Mouse (Mus musculus) left cerebral cortex, adult 9 months (tissue): ENCODE measurements at regions not wholly inside any gene's neighbourhood (a gene's known extent, or its start where the extent isn't known, plus 50 kb on each side); places are given as distances from the start of the nearest gene placed in this dataset.
A peak's percentile ranks its signal among the peaks of the same experiment; 100 is the strongest.

ENCODE experiments used
- DNase-seq, 2 experiments: peaks; one replicate each; pipeline ENCODE4 v3.0.0; 2022; ENCODE audit warnings: low spot score in 2 of 2

DNA sequence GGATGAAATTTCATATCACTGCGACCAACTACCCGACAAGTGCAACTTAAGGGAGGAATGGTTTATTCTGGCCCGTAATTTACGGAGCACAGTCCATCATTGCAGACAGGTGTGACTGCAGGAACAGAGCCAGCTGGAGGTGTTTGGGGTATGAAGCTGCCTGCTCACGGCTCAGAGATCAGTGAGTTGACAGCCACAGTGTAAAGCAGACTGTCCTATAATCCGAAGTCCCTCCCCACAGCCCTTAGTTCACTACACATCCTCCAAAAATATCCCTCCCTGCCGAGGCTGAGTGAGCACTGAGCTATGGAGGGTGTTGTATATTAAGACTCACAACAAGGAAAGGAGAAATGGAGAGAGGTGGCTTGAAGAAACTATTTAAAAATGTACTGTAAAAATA, 88.0 kb upstream of the Ednrb start:
- DNase-seq: no peak

DNA sequence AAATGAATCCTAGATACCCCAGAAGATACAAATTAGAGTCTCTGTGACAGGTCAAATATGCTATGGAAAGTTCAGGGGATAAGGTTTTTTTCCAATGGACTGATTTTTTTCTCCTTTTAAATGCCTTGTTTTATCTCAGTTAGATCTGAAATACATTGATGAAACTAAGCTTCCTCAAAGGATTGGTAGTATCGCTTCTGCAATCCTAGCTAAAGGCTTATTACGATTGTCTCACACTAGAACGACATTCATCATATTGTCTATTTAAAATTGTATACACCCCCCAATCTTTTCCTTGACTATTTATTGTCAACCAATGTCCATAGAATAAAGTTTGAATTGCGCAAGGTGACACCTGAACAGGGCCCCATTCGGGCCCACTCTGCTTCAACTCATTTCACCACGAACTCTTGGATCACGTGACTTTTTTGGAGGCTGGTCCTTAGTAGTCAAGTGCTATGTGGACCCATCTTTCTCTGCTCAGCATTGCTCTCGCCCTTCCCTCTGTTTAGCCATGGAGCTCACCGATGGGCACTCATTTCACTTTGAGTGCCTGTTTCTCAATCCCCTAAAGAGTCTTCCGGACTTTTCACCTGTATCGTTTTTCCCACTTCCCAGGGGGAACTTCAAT, 85.6 kb upstream of the Ednrb start:
- no peak for DNase-seq

DNA sequence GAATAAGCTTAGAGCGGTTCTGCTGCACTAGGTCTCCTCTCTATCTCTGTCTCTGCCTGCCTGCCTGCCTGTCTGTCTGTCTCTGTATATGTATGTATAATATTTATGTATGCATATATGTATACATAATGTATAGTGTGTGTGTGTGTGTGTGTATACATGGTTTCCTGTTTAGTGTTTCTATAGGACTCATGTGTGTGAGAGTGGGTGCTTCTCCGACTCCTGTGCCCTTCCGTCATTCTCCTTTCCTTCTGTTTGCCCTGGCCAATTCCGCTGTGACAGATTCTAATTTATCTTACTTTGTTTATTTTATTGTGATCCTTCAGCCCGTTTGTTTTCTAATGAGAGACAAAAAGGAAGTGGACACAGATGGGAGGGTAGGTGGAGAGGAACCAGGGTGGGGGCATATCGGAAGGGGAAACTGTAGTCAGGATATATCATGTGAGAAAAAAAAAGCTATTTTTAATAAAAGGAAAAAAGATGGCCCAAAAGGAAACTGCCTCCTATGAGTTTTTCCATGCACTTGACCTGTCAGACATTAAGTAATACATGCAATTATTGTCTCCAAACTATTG, 85.0 kb upstream of the Ednrb start:
- no peak for DNase-seq

DNA sequence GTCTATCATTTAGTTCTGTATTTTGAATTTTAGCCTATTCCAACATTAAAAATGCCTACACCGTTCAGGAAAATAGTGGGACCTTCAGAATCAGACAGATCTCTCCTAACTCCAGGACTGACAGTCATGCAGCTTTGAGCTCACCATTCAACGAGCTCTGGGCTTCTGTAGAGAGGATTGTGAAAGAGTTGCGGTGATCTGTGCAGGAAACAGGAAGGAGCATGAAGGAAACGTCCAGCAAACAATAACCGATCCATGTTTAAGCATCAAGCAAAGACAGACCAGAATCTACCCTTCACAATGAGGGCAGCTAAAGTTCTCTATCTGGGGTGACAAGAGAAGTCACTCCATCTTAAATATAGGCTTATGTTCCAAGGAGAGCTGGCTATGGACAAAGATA, 76.0 kb upstream of the Ednrb start:
- no peak for DNase-seq

DNA sequence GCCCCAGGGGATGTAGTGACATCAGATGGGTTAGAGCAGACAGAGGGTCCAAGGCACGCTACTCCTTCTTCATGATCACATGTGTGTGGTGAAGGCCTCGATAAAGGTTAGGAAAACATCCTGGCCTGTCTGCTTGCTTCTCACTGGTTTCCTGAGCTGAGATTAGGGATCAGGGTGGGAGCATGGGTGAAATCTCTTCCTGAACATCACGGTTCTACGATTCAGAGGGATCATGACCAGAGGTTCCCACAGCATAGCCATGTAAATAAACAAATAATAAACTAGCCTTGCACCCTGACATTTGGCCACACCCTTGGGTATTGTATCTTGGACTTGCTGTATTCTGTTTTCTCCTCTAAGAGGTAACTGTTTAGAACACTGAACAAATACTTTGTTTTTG, 75.2 kb upstream of the Ednrb start:
- no peak for DNase-seq

DNA sequence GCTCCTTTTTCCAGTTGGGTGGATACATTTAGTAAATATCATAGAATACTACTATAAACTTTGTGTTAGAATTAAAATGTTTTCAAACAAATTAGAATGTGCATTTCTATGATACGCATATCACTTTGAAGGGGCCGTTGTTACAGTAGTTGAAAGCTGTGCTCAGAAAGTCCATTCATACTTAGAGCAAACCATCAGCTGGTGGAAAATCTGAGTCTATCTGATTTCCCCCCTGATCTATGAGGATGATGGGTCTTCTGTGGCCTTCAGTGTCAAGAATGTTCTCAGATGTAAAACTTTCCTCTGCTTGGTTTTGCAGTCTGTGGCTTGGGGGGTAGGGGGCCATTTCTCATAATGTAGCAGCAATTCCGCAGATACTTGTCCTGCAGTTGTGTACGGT, 69.3 kb upstream of the Ednrb start:
- no peak for DNase-seq

DNA sequence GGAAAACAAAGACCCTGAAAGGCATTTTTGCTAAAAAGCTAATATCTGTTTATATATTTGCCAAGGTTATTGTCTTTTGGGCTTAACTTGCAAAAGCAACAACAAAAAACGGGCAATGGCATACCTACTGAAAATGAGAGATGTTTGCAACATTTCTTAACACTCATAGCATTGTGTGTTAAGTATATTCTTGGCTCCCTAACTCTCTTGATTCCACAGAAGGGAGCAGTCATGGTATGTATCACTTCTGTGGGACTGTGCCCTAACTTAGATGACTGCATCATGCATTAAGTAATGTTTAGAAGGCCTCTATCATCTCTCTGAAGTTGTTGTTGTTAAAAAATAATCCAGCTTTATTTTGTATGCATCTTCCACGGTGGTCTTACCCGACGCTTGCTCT, 67.5 kb upstream of the Ednrb start:
- DNase-seq: no peak

DNA sequence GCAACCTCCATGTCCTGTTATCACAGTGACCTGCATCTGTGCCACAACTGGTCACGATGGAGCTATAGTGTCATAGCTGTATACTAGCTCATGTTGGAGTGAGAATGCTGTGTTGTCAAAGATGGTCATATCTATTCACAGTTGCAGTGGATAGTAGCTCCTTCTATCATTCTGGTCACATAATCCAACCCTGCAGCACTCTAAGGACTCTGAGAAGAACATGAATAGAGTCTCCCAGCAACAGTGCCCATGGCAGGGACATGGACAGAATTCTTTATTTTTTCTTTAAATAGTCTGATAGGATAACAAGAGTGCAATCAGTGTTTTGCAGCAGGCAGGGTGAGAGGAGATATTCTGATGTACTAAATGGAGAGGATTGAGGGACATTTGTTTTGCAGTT, 67.1 kb upstream of the Ednrb start:
- DNase-seq: no peak

DNA sequence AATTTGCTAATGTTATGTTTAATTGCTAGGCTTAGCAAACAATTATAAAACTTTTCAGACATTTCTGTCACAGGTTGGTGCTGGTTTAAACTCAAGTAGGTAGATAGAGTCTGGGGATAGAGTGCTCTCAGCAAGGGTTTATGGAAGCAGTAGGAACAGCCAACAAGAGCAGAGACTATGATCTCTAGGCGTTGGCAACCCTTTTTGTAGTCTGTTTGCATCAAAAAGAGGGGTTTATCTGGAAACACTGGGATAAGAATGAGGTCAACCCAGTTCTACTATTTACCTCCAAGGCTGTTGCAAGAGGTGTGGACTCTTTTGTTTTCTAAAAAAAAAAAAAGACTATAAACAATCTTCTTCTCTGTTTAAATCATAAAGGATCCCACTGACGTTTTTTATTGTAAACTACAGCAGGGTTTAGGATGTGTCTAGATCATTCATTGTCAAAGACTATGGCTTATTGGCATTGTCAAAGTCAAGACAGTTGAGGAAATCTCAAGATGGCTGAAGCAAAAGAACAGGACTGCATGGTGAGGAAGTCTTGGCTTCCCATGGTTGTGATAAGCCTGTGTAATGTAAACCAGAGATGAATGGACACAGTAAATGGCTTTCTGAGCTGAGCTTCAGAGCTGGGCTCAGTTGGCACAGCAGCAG, 62.3 kb upstream of the Ednrb start:
- no peak for DNase-seq

DNA sequence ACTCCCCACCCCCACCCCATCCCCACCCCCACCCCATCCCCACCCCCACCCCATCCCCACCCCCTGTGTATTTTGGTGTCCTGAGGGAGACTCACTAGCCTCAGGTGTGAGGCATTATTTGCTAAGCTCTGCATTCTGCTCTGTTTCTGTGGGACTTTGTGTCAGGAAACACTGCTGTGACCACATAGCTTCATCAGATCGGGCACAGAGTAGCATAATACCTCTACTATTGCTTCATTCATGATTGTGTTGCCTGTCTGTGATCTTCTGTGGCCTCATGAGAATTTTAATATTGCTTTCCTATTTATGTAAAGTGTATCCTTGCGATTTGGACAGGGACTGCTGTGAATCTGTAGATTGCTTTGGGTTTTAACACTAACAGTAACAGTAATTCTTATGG, 56.6 kb upstream of the Ednrb start:
- DNase-seq: no peak

DNA sequence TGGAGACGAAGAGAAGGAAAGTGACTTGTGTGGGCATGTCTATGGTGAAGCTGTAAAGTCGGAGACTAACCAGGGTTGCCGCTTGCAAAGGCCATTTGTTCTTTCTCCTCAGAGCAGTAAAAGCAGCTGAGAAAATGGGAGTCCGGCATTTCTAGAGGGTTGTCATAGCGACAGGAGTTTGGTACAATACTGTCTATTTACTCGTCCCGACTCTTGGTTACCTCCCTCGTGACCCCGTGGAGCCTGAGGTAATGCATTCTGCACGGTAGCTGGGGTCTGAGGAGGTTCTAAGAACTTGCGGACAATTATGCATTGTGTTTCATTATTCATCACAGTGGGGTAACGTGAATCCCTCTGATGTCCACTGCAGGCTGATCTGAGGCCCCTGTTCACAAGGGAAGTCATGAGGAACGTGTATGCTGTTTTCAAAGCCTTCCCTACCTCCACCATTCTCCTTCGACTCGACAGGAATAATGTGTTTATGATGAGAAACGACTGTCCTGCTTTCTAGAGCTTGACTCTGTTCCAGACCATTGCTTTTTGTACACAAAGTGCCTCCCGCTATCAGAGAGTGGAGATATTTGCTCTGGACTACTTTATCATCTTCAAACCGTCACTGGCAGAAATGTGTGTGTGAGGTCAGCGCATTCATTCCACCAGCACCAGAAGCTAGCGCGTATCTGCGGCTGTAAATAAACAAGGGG, 55.1 kb upstream of the Ednrb start:
- peak in 1 of 2 experiments; percentile 16 for DNase-seq

DNA sequence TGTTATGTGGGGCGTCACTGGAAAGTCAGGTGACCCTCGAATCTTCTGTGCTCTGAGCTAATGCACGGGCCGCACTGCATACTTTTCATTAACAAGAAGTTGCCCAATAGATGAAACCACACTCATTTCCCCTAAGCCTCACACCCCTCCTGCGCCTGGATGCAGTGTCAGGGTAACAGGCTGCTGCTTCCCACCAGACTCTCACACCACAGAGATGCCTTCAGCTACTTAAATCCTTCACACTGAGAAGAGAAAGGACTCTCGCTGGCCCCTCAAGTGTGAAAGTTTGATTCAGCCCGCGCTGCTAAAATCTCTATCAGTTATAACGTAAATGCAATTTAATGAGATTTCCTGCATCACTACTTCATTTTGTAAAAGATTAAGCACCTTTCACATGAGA, 54.5 kb upstream of the Ednrb start:
- no peak for DNase-seq

DNA sequence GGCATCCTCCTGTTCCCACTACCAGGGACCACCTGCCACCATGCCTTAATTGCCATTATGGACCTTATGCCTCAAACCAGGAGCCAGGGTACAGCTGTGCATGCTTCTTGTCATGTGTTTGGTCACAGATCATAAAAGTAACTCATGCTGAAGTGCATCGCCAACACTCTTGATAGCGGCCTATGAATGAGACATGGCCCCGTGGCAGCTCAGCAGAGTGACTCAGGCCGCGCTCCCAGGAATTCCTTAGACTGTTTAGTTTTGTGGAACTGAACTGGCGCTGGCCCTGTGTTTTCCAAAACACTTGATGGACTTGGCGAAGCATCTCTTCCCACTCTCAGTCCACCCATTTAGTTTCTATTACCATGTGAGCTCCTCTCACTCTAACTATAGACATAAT, 51.1 kb upstream of the Ednrb start:
- DNase-seq: no peak
